Mouse (Mus musculus): ENCODE measurements around the gene Jmjd4. TPM values are rescaled to one million over a fixed set of nuclear protein-coding genes. Genes with fewer than 3 reads are reported as not detected.

Jmjd4 gene
- 16.1 and 16.2 TPM in 2 replicates for polyA plus RNA-seq (2014; fragmentation: Nextera tagmentation; extraction: Ambion mirVana)

GRCm38 (mm10) chr11:59449741-59450229, at the start of gene Jmjd4:
TSS of gene Jmjd4 (plus strand) at chr11:59450045.
- Histone ChIP-seq H3K4me1 (ENCODE audit: control insufficient read depth, insufficient read depth, low read length) (no peaks in the 10 kb centered on the region; the same call in 1 of the 2 replicates), H3K27me3 (ENCODE audit: control insufficient read depth, insufficient read depth, low read length) (no peaks in the 10 kb centered on the region), H3K9me3 (replicated peaks; ENCODE audit: control insufficient read depth, low read length) (no peaks in the 10 kb centered on the region), H3K4me3 (ENCODE audit: low read depth, low read length) (peak within 1 kb of the TSS; percentile 82), H3K36me3 (replicated peaks; ENCODE audit: control insufficient read depth, insufficient read depth, low read depth, low read length) (peaks cover under 1% of the 10 kb centered on the region), H3K9ac (replicated peaks; ENCODE audit: low read length) (peak within 1 kb of the TSS; percentile 80), H3K27ac (replicated peaks; ENCODE audit: low read depth, low read length) (no peak within 1 kb of the TSS; the same call in 1 of the 2 replicates), H3K4me2 (ENCODE audit: low read depth, low read length) (peak within 1 kb of the TSS; percentile 90)
- peak; percentile 93 for DNase-seq (ENCODE audit: low spot score)
- ATAC-seq (replicated peaks; ENCODE audit: insufficient number of reproducible peaks, low FRiP score, low TSS enrichment, low read depth): peak; percentile 84
- WGBS: under 1% methylated on average over 38 of the region's 40 CpGs

GRCm38 (mm10) chr11:59400876-59401275, 49.0 kb upstream of the Jmjd4 start:
- Histone ChIP-seq H3K4me1 (ENCODE audit: control insufficient read depth, insufficient read depth, low read length) (no peaks in the 10 kb centered on the region; the same call in 1 of the 2 replicates), H3K9me3 (replicated peaks; ENCODE audit: control insufficient read depth, low read length) (no peaks in the 10 kb centered on the region), H3K27ac (replicated peaks; ENCODE audit: low read depth, low read length) (no peak overlapping the region), H3K4me2 (ENCODE audit: low read depth, low read length) (no peak overlapping the region), H3K4me3 (ENCODE audit: low read depth, low read length) (no peak overlapping the region), H3K36me3 (replicated peaks; ENCODE audit: control insufficient read depth, insufficient read depth, low read depth, low read length) (no peaks in the 10 kb centered on the region), H3K27me3 (ENCODE audit: control insufficient read depth, insufficient read depth, low read length) (no peaks in the 10 kb centered on the region), H3K9ac (replicated peaks; ENCODE audit: low read length) (no peak overlapping the region)
- DNase-seq (ENCODE audit: low spot score) (no peak), ATAC-seq (replicated peaks; ENCODE audit: insufficient number of reproducible peaks, low FRiP score, low TSS enrichment, low read depth) (no peak)
- WGBS: 84% methylated on average over 2 of the region's 2 CpGs

DNA sequence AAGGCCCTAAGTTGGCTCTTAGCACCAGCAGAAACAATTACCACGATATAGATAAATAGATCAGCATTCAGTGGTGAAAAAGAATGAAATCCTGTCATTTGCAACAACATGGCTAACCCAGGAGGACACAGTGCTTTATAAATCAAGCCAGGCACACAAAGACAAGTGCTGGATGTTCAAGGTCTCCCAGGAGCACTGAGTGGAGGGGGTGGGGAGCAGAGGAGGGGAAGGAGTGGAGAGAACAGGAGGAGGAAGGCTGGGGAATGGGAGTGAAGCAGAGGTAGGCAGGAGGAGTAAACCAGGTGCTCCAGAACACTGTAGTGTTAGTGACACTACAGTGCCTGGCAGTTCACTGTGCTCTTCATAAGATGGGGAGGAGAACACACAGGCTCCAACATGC, 44.1 kb upstream of the Jmjd4 start:
- H3K36me3 ChIP-seq (replicated peaks; ENCODE audit: control insufficient read depth, insufficient read depth, low read depth, low read length): no peaks in the 10 kb centered on the region; the same call in 1 of the 2 replicates
- no peaks in the 10 kb centered on the region for H3K4me1 ChIP-seq (ENCODE audit: control insufficient read depth, insufficient read depth, low read length)
- ATAC-seq (replicated peaks; ENCODE audit: insufficient number of reproducible peaks, low FRiP score, low TSS enrichment, low read depth): no peak; the same call in 1 of the 2 replicates
- H3K27ac ChIP-seq (replicated peaks; ENCODE audit: low read depth, low read length): no peak overlapping the region
- no peaks in the 10 kb centered on the region for H3K9me3 ChIP-seq (replicated peaks; ENCODE audit: control insufficient read depth, low read length)
- no peak overlapping the region for H3K4me3 ChIP-seq (ENCODE audit: low read depth, low read length)
- no peak for DNase-seq (ENCODE audit: low spot score)
- H3K27me3 ChIP-seq (ENCODE audit: control insufficient read depth, insufficient read depth, low read length): no peaks in the 10 kb centered on the region
- WGBS: 82% methylated on average over 1 of the region's 1 CpGs
- H3K9ac ChIP-seq (replicated peaks; ENCODE audit: low read length): no peak overlapping the region
- H3K4me2 ChIP-seq (ENCODE audit: low read depth, low read length): no peak overlapping the region

GRCm38 (mm10) chr11:59410851-59411250, 39.0 kb upstream of the Jmjd4 start:
- Histone ChIP-seq H3K4me3 (ENCODE audit: low read depth, low read length) (no peak overlapping the region), H3K4me1 (ENCODE audit: control insufficient read depth, insufficient read depth, low read length) (no peaks in the 10 kb centered on the region), H3K9ac (replicated peaks; ENCODE audit: low read length) (no peak overlapping the region), H3K4me2 (ENCODE audit: low read depth, low read length) (no peak overlapping the region), H3K9me3 (replicated peaks; ENCODE audit: control insufficient read depth, low read length) (no peaks in the 10 kb centered on the region), H3K27me3 (ENCODE audit: control insufficient read depth, insufficient read depth, low read length) (no peaks in the 10 kb centered on the region), H3K27ac (replicated peaks; ENCODE audit: low read depth, low read length) (no peak overlapping the region), H3K36me3 (replicated peaks; ENCODE audit: control insufficient read depth, insufficient read depth, low read depth, low read length) (no peaks in the 10 kb centered on the region; the same call in 1 of the 2 replicates)
- no peak for DNase-seq (ENCODE audit: low spot score)
- WGBS: 80% methylated on average over 2 of the region's 2 CpGs
- no peak for ATAC-seq (replicated peaks; ENCODE audit: insufficient number of reproducible peaks, low FRiP score, low TSS enrichment, low read depth)

- ATAC-seq (replicated peaks; ENCODE audit: insufficient number of reproducible peaks, low FRiP score, low TSS enrichment, low read depth) (no peak), DNase-seq (ENCODE audit: low spot score) (no peak)
- no peak overlapping the region for H3K27ac ChIP-seq (replicated peaks; ENCODE audit: low read depth, low read length)
- H3K36me3 ChIP-seq (replicated peaks; ENCODE audit: control insufficient read depth, insufficient read depth, low read depth, low read length): no peaks in the 10 kb centered on the region; the same call in 1 of the 2 replicates
- H3K9me3 ChIP-seq (replicated peaks; ENCODE audit: control insufficient read depth, low read length): no peaks in the 10 kb centered on the region
- no peak overlapping the region for H3K4me3 ChIP-seq (ENCODE audit: low read depth, low read length)
- no peaks in the 10 kb centered on the region for H3K4me1 ChIP-seq (ENCODE audit: control insufficient read depth, insufficient read depth, low read length)
- H3K27me3 ChIP-seq (ENCODE audit: control insufficient read depth, insufficient read depth, low read length): no peaks in the 10 kb centered on the region
- 61% methylated on average over 6 of the region's 6 CpGs for WGBS
- H3K4me2 ChIP-seq (ENCODE audit: low read depth, low read length): no peak overlapping the region
- no peak overlapping the region for H3K9ac ChIP-seq (replicated peaks; ENCODE audit: low read length)
Measured at GRCm38 (mm10) chr11:59412058-59412457, 37.8 kb upstream of the Jmjd4 start.

GRCm38 (mm10) chr11:59412999-59413863, 36.6 kb upstream of the Jmjd4 start:
- 81% methylated on average over 13 of the region's 13 CpGs for WGBS
- no peak for ATAC-seq (replicated peaks; ENCODE audit: insufficient number of reproducible peaks, low FRiP score, low TSS enrichment, low read depth)
- no peak overlapping the region for H3K4me2 ChIP-seq (ENCODE audit: low read depth, low read length)
- no peak overlapping the region for H3K4me3 ChIP-seq (ENCODE audit: low read depth, low read length)
- no peaks in the 10 kb centered on the region for H3K27me3 ChIP-seq (ENCODE audit: control insufficient read depth, insufficient read depth, low read length)
- peak; percentile 27 for DNase-seq (ENCODE audit: low spot score)
- H3K27ac ChIP-seq (replicated peaks; ENCODE audit: low read depth, low read length): no peak overlapping the region
- H3K36me3 ChIP-seq (replicated peaks; ENCODE audit: control insufficient read depth, insufficient read depth, low read depth, low read length): no peaks in the 10 kb centered on the region; the same call in 1 of the 2 replicates
- H3K9me3 ChIP-seq (replicated peaks; ENCODE audit: control insufficient read depth, low read length): no peaks in the 10 kb centered on the region
- H3K9ac ChIP-seq (replicated peaks; ENCODE audit: low read length): no peak overlapping the region
- no peaks in the 10 kb centered on the region for H3K4me1 ChIP-seq (ENCODE audit: control insufficient read depth, insufficient read depth, low read length)

- no peak overlapping the region for H3K4me3 ChIP-seq (ENCODE audit: low read depth, low read length)
- H3K4me1 ChIP-seq (ENCODE audit: control insufficient read depth, insufficient read depth, low read length): no peaks in the 10 kb centered on the region
- no peak overlapping the region for H3K9ac ChIP-seq (replicated peaks; ENCODE audit: low read length)
- no peaks in the 10 kb centered on the region for H3K36me3 ChIP-seq (replicated peaks; ENCODE audit: control insufficient read depth, insufficient read depth, low read depth, low read length)
- no peaks in the 10 kb centered on the region for H3K9me3 ChIP-seq (replicated peaks; ENCODE audit: control insufficient read depth, low read length)
- H3K4me2 ChIP-seq (ENCODE audit: low read depth, low read length): no peak overlapping the region
- DNase-seq (ENCODE audit: low spot score) (peak; percentile 6), ATAC-seq (replicated peaks; ENCODE audit: insufficient number of reproducible peaks, low FRiP score, low TSS enrichment, low read depth) (no peak)
- H3K27ac ChIP-seq (replicated peaks; ENCODE audit: low read depth, low read length): no peak overlapping the region
- no peaks in the 10 kb centered on the region for H3K27me3 ChIP-seq (ENCODE audit: control insufficient read depth, insufficient read depth, low read length)
- 69% methylated on average over 5 of the region's 5 CpGs for WGBS
Measured at GRCm38 (mm10) chr11:59418708-59419107, 31.1 kb upstream of the Jmjd4 start.

GRCm38 (mm10) chr11:59421436-59421835, 28.4 kb upstream of the Jmjd4 start:
- WGBS: 86% methylated on average over 8 of the region's 8 CpGs

More at GRCm38 (mm10) chr11:59421436-59421835, 28.4 kb upstream of the Jmjd4 start:
- no peaks in the 10 kb centered on the region for H3K4me1 ChIP-seq (ENCODE audit: control insufficient read depth, insufficient read depth, low read length)
- no peak overlapping the region for H3K4me3 ChIP-seq (ENCODE audit: low read depth, low read length)
- DNase-seq (ENCODE audit: low spot score) (no peak), ATAC-seq (replicated peaks; ENCODE audit: insufficient number of reproducible peaks, low FRiP score, low TSS enrichment, low read depth) (no peak)
- no peaks in the 10 kb centered on the region for H3K9me3 ChIP-seq (replicated peaks; ENCODE audit: control insufficient read depth, low read length)
- no peak overlapping the region for H3K27ac ChIP-seq (replicated peaks; ENCODE audit: low read depth, low read length)
- H3K27me3 ChIP-seq (ENCODE audit: control insufficient read depth, insufficient read depth, low read length): no peaks in the 10 kb centered on the region
- no peaks in the 10 kb centered on the region; the same call in 1 of the 2 replicates for H3K36me3 ChIP-seq (replicated peaks; ENCODE audit: control insufficient read depth, insufficient read depth, low read depth, low read length)
- no peak overlapping the region for H3K4me2 ChIP-seq (ENCODE audit: low read depth, low read length)
- H3K9ac ChIP-seq (replicated peaks; ENCODE audit: low read length): no peak overlapping the region
